Mouse (Mus musculus) cortical plate, adult 2 months (tissue): ENCODE measurements at regions not wholly inside any gene's neighbourhood (a gene's known extent, or its start where the extent isn't known, plus 50 kb on each side); places are given as distances from the start of the nearest gene placed in this dataset.

Experiments used
- CTCF ChIP-seq: fragments of 200-500 bp; IDR thresholded peaks from 2 replicates; pipeline ENCODE4 v1.5.1; 2011; ENCODE audit warnings: mild to moderate bottlenecking, control low read depth, low read length; ENCODE audit not compliant: insufficient read depth; ENCODE audit errors: extremely low read depth
- POLR2A ChIP-seq: fragments of 200-500 bp; IDR thresholded peaks from 2 replicates; pipeline ENCODE4 v1.6.1; 2011; ENCODE audit warnings: mild to moderate bottlenecking, low read length, control low read depth; ENCODE audit not compliant: insufficient read depth; ENCODE audit errors: extremely low read depth

DNA sequence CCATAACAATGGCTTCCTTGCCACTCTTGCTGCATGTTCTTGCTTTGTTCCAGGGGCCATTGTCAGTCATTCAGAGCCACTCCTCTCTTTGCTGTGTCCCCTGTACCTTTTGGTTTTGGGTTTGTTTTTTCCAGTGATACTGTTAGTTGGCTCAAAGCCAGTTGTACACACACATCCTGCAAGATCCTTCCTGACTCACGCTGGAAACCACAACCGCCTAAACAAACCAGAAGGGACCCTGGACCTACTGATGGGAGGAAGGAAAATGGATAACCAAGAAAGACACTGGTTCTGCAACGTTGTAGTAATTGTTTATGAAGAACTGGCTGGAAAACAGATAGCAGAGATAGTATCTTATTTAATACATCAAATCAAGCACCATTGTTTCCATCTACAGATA is 142.2 kb downstream of the Zfp706 start:
- TF ChIP-seq CTCF = no peak
- no peak for TF ChIP-seq POLR2A
